Mouse (Mus musculus): Measurements from ENCODE around the gene Ptges3l.
"Not testable (repeated sequence)": the region's sequence is repeated elsewhere in the genome, so short reads cannot be mapped to it uniquely, and the experiment has no call there.

The Ptges3l gene

GRCm38 (mm10) chr11:101424925-101425813, at the start of gene Ptges3l, which contains the start of gene Rundc1:
Gene Ptges3l, minus strand, starts transcription at chr11:101425333.
Gene Rundc1, plus strand, starts transcription at chr11:101425085.
- DNase-seq (ENCODE audit: low spot score in 2 of 2) = peak; percentile 98 to 99

- no peak for DNase-seq (ENCODE audit: low spot score in 2 of 2)
These were observed 49.2 kb upstream of the Ptges3l start for GRCm38 (mm10) chr11:101474298-101474697.

GRCm38 (mm10) chr11:101473686-101474085, 48.6 kb upstream of the Ptges3l start:
- DNase-seq (ENCODE audit: low spot score in 2 of 2) = not testable (repeated sequence)

GRCm38 (mm10) chr11:101472336-101472735, 47.2 kb upstream of the Ptges3l start:
- DNase-seq (ENCODE audit: low spot score in 2 of 2) = no peak

- DNase-seq (ENCODE audit: low spot score in 2 of 2) = no peak
These were observed 46.8 kb upstream of the Ptges3l start for GRCm38 (mm10) chr11:101471926-101472325.

- DNase-seq (ENCODE audit: low spot score in 2 of 2) = no peak
These were observed 45.1 kb upstream of the Ptges3l start for GRCm38 (mm10) chr11:101470206-101470605.

GRCm38 (mm10) chr11:101469155-101469554, 44.0 kb upstream of the Ptges3l start:
- no peak for DNase-seq (ENCODE audit: low spot score in 2 of 2)

GRCm38 (mm10) chr11:101468731-101469130, 43.6 kb upstream of the Ptges3l start:
- DNase-seq (ENCODE audit: low spot score in 2 of 2) = no peak

GRCm38 (mm10) chr11:101468263-101468688, 43.1 kb upstream of the Ptges3l start:
- no peak for DNase-seq (ENCODE audit: low spot score in 2 of 2)

- DNase-seq (ENCODE audit: low spot score in 2 of 2) = peak; percentile 60 to 71
These were observed 42.5 kb upstream of the Ptges3l start for GRCm38 (mm10) chr11:101467477-101468262.

- DNase-seq (ENCODE audit: low spot score in 2 of 2) = not testable (repeated sequence)
These were observed 41.4 kb upstream of the Ptges3l start for GRCm38 (mm10) chr11:101466552-101466950.

- DNase-seq (ENCODE audit: low spot score in 2 of 2) = peak; percentile 64 to 77
These were observed 40.9 kb upstream of the Ptges3l start, which contains the start of gene Vat1 for GRCm38 (mm10) chr11:101465869-101466551. Gene Vat1, minus strand, starts transcription at chr11:101466230.

- DNase-seq (ENCODE audit: low spot score in 2 of 2) = peak; percentile 81 to 83
These were observed 40.2 kb upstream of the Ptges3l start for GRCm38 (mm10) chr11:101465101-101465868.

- DNase-seq (ENCODE audit: low spot score in 2 of 2) = peak; percentile 30 to 40
These were observed 39.3 kb upstream of the Ptges3l start, which contains the start of gene Rnd2 for GRCm38 (mm10) chr11:101464211-101465100. Gene Rnd2, plus strand, starts transcription at chr11:101464999.

- DNase-seq (ENCODE audit: low spot score in 2 of 2) = no peak
These were observed 37.7 kb upstream of the Ptges3l start for GRCm38 (mm10) chr11:101462583-101463440.

- DNase-seq (ENCODE audit: low spot score in 2 of 2) = no peak
These were observed 37.0 kb upstream of the Ptges3l start for GRCm38 (mm10) chr11:101462141-101462540.

GRCm38 (mm10) chr11:101460321-101460720, 35.2 kb upstream of the Ptges3l start:
- no peak for DNase-seq (ENCODE audit: low spot score in 2 of 2)

GRCm38 (mm10) chr11:101459716-101460115, 34.6 kb upstream of the Ptges3l start:
- DNase-seq (ENCODE audit: low spot score in 2 of 2) = no peak

- DNase-seq (ENCODE audit: low spot score in 2 of 2) = no peak
These were observed 33.1 kb upstream of the Ptges3l start for GRCm38 (mm10) chr11:101458217-101458616.
